Mouse (Mus musculus) urinary bladder, postnatal 4 days (tissue): ENCODE measurements around the gene Mis18bp1.
A peak's percentile ranks its signal among the peaks of the same experiment; 100 is the strongest.
"Not testable (repeated sequence)": the region's sequence is repeated elsewhere in the genome, so short reads cannot be mapped to it uniquely, and the experiment has no call there.

ENCODE experiments used
- DNase-seq, 2 experiments: peaks; one replicate each; pipeline ENCODE4 v3.0.0; 2021 to 2022; ENCODE audit warnings: low spot score in 2 of 2

Gene Mis18bp1

DNA sequence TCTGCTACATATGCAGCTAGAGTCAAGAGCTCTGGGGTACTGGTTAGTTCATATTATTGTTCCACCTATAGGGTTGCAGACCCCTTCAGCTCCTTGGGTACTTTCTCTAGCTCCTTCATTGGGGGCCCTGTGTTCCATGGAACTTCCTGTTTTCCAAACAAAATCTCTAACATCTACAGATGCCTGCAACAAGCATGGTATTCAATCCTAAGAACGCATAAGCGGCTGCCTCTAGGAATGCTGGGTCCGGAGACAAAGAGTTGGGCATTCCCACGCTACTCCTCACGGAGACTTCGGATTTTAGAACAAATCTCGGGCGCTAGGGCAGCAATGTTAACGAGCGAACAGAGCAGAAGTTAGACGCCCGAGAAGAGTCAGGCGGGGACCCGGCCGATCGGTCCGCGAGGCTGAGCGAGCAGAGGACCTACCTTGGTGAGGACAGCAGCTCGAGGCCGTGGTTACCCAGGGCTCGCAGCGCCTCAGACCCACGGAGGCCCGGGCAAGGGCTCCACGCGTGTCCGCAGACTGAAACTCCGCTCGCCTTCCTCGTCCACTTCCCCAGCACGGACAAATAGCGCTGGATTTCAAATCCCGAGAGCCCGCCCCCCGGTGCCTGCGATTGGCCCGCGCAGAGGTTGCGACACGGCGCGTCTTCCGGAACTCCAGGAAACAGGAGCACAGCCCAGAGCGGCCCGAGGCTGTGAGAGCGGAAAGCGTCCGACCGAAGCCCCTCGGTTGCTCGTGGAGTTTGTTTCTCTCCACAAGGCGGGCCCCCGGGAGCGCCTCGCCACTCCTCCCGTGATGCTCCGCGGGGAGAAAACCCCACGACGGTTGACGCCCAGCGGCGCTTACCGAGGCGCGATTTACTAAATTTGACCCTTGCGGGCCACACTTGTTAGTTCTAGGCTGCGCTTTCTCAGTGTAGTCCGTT, at the start of gene Mis18bp1:
Gene Mis18bp1, minus strand, starts transcription at position 584 of the 931 bp plus-strand sequence.
- DNase-seq = peak; percentile 93 to 94

GRCm38 (mm10) chr12:65216404-65216840, 44.0 kb upstream of the Mis18bp1 start:
- DNase-seq = no peak

- DNase-seq = no peak
These were observed 34.0 kb upstream of the Mis18bp1 start for GRCm38 (mm10) chr12:65206431-65206830.

- no peak for DNase-seq
These were observed 29.4 kb upstream of the Mis18bp1 start for GRCm38 (mm10) chr12:65201812-65202211.

DNA sequence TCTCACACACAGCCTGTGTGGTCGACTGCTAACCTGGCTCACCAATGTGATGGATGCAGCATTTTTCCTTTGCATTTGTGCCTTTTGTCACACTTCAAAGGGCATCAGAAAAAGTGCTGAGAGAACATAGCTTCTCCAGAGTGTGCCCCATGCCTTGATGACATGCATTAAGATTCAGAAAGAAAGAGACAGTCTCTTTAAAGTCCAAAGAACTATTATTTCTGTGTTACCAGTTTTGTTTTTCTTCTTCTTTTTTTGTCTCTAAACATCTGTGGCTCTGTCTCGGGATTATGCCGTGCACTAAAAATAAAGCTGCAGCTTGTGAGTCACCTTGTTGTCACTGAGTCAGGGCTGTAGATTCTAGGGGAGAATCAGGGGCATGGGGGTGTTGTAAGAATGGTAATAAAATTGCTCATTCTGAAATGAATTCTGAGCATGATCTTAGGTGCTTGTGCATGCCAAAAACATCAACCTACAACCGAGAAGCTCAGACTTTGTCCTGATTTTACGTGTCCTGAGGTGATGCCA, 21.7 kb upstream of the Mis18bp1 start:
- DNase-seq = no peak

GRCm38 (mm10) chr12:65189213-65189612, 16.8 kb upstream of the Mis18bp1 start:
- no peak for DNase-seq

DNA sequence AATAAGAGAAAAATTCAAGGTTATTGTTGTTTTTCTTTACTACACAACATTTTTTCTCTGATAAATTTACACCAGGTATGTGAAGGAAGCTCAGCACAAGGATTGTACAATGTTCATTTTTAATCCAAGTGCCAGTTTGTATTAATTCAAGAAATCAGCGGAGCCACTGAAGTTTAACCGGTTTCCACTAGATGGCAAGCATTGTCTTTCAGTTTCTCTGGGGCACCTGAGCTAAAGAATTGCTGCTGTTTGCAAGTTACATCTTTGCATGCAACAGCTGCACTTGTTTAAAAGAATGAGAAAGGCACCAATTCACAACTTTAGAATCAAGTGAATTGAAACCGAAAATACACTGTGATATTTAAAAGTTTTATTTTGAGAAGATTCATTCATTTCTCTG, 15.0 kb upstream of the Mis18bp1 start:
- no peak for DNase-seq

- no peak for DNase-seq
These were observed 1.3 kb upstream of the Mis18bp1 start for GRCm38 (mm10) chr12:65173736-65174135.

GRCm38 (mm10) chr12:65172959-65173358, 555 bp upstream of the Mis18bp1 start:
- not testable (repeated sequence) for DNase-seq

GRCm38 (mm10) chr12:65136121-65136520, 36.3 kb downstream of the Mis18bp1 start:
- DNase-seq = not testable (repeated sequence)

GRCm38 (mm10) chr12:65119451-65119850, 53.0 kb downstream of the Mis18bp1 start:
- DNase-seq = no peak

DNA sequence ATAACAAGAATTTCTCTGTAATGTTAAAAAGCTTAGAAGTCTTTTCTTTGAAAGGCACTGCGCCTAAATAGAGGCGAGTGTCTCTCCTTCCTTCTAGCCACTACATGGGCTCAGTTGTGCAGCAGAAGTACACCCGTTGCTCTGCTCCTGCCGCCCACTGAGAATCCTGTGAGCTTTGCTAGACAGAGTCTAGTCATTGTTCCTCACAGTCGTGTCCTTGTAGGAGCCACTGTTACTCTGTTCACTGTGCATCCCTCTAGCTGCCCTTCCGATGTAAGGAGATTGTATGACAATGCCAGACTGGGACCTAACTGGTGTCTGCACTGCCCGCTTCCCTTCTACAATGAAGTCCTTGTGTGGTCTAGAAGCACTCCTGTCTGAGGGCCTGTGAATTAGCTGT, 53.4 kb downstream of the Mis18bp1 start:
- no peak for DNase-seq

GRCm38 (mm10) chr12:65114978-65115377, 57.4 kb downstream of the Mis18bp1 start:
- DNase-seq = not testable (repeated sequence)

DNA sequence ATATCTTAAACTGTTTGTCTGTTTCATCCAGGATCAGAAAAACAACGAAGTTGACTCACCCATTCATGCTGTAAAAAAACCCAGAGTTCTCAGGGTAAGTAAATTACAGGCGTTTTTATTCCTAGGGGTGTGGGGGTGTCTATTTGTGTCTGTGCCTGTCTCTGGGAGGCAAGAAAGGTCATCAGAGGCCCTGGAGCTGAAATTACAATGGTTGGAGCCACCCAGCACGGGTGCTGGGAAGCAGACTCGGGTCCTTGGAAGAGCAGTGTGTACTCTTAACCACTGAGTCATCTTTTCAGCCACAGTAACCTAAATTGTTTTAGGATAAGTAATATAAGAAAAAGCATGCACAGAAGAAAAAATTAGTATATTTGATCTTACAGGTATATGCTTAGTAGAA, 58.5 kb downstream of the Mis18bp1 start:
- no peak for DNase-seq

DNA sequence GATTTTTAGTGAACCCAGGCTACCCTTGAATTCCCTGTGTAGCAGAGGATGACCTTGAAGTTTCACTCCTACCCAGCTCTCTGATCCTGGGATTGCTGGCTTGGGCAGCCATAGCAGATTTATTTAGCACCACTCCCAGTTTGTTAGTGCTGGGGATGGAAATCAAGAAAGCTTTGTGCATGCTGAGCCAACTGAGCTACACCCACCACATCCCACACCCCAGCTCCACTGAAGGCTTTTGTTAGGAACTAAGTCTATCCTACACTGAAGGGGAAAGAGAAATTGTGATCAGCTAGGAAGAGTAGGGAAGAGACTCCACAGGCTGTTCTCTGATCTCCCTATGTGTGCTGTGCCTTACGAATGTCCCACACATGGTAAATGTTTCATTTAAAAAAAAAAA, 59.6 kb downstream of the Mis18bp1 start:
- no peak for DNase-seq

GRCm38 (mm10) chr12:65111503-65111902, 60.9 kb downstream of the Mis18bp1 start:
- no peak for DNase-seq

DNA sequence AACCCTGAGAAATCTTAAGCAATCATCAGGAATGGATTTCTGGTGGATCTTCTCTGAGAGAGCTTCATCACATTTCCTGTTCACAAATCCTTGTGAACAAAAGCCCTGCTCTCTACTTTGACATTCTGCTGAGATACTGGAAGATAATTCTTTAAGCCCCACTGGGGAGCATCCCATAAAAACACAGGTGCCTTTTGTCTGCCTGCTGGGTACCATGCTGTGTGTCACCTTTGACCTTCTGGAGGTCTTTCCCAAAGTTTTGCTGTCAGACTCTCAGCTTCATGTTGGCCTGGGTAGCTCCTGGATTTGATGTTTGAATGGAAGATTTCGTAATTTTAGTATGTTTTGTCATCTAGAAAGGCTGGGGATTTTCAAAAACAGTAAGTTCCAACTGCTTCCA, 63.7 kb downstream of the Mis18bp1 start:
- peak in 1 of 2 experiments; percentile 2 for DNase-seq
